Mouse (Mus musculus) hindbrain, embryonic 15.5 days (tissue): ENCODE measurements around the gene Apoa2. TPM values are rescaled to one million over a fixed set of nuclear protein-coding genes. Genes with fewer than 3 reads are reported as not detected.
"Not testable (repeated sequence)": the region's sequence is repeated elsewhere in the genome, so short reads cannot be mapped to it uniquely, and the experiment has no call there.

Experiments
- ATAC-seq: fragments of 200-750 bp; cut with Nextera tagmentation; 2 replicates; pipeline ENCODE4 v1.8.0; 2017; ENCODE audit warnings: low read depth, moderate number of reproducible peaks, moderate TSS enrichment; ENCODE audit not compliant: low FRiP score
- H3K27ac ChIP-seq: fragments of 300-500 bp; sonication (generic); replicated peaks from 2 replicates; pipeline ENCODE4 v1.5.1; 2015; ENCODE audit warnings: mild to moderate bottlenecking, inconsistent platforms
- H3K27me3 ChIP-seq: fragments of 300-500 bp; sonication (generic); 2 replicates; pipeline ENCODE4 v1.6.1; 2015; ENCODE audit warnings: control low read depth, inconsistent platforms
- H3K36me3 ChIP-seq: fragments of 300-500 bp; sonication (generic); 2 replicates; pipeline ENCODE4 v1.6.1; 2015; ENCODE audit warnings: control low read depth, inconsistent platforms
- H3K4me1 ChIP-seq: fragments of 300-500 bp; sonication (generic); replicated peaks from 2 replicates; pipeline ENCODE4 v1.6.1; 2015; ENCODE audit warnings: control low read depth, inconsistent platforms
- H3K4me2 ChIP-seq: fragments of 300-500 bp; sonication (generic); 2 replicates; pipeline ENCODE4 v1.6.1; 2015; ENCODE audit warnings: moderate library complexity, mild to moderate bottlenecking, inconsistent platforms
- H3K4me3 ChIP-seq: fragments of 300-500 bp; sonication (generic); 2 replicates; pipeline ENCODE4 v1.5.1; 2015; ENCODE audit warnings: mild to moderate bottlenecking, inconsistent platforms
- H3K9ac ChIP-seq: fragments of 300-500 bp; sonication (generic); 2 replicates; pipeline ENCODE4 v1.6.1; 2015; ENCODE audit warnings: inconsistent platforms
- H3K9me3 ChIP-seq: fragments of 300-500 bp; sonication (generic); 2 replicates; pipeline ENCODE4 v1.6.1; 2016; ENCODE audit warnings: control low read depth, inconsistent platforms
- WGBS: fragments of 180-500 bp; shearing (Covaris S2); methylation state at CpG from one replicate; pipeline ENCODE4 v1.1.7; 2015; 5-methylcytosine and 5-hydroxymethylcytosine counted together
- polyA plus RNA-seq: library from polyadenylated mRNA; unstranded; fragments of >200 nt; fragmentation: Nextera tagmentation; extraction: Ambion mirVana; gene quantifications from 2 replicates; pipeline ENCODE4 v1.2.1, GENCODE M21; 2015

Gene Apoa2
- polyA plus RNA-seq, 1 experiment from 2014 or later = 6.0 TPM

DNA sequence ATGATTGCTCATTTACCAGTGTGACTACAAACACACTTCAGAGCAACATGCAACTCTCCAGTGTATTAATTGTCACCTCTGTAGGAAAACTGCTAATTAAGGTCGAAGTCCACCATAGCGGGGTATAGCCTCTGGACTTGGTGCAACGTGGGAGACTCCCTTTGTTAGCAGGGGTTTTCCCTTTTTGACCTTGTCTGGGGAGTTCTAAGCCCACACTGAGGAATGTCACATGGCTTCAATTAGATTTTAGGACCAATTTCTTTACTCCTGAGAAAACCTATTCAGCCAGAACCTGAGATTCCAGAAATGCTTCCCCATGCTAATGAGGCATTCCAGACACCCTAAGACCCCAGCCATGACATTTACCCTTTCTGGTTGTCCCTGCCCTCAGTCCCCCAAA is 5.4 kb downstream of the Apoa2 start:
- no peaks in the 10 kb centered on the region for H3K27me3 ChIP-seq
- H3K36me3 ChIP-seq = peaks cover 15% of the 10 kb centered on the region
- H3K4me1 ChIP-seq = no peaks in the 10 kb centered on the region
- H3K4me3 ChIP-seq = no peak overlapping the region
- ATAC-seq = no peak
- H3K9ac ChIP-seq = no peak overlapping the region
- H3K4me2 ChIP-seq = no peak overlapping the region
- no peak overlapping the region for H3K27ac ChIP-seq
- WGBS = 65% methylated on average over 3 of the region's 3 CpGs
- H3K9me3 ChIP-seq = no peaks in the 10 kb centered on the region

DNA sequence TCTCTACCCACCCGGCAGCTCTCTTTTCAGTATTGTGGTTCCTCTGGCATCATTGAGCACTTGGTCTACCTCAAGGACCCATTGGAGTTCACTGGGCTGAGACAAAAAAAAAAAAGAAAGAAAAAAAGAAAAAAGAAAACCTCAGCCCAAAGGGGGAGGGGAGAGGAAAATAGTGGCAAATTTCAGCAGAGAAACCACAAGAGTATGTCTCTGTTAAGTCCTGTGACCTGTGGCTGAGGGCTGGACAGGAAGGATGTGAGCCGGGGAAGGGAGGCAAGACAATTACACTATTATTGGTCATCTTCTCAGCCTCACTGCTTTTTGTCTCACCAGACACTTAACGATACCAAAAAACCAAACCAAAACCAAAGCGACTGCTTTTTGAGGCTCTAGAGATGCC is 7.0 kb downstream of the Apoa2 start:
- no peaks in the 10 kb centered on the region for H3K4me1 ChIP-seq
- no peak overlapping the region for H3K9ac ChIP-seq
- 77% methylated on average over 4 of the region's 4 CpGs for WGBS
- H3K9me3 ChIP-seq = no peaks in the 10 kb centered on the region
- no peaks in the 10 kb centered on the region for H3K27me3 ChIP-seq
- peaks cover 29% of the 10 kb centered on the region for H3K36me3 ChIP-seq
- no peak for ATAC-seq
- H3K4me2 ChIP-seq = no peak overlapping the region
- no peak overlapping the region for H3K4me3 ChIP-seq
- H3K27ac ChIP-seq = no peak overlapping the region

DNA sequence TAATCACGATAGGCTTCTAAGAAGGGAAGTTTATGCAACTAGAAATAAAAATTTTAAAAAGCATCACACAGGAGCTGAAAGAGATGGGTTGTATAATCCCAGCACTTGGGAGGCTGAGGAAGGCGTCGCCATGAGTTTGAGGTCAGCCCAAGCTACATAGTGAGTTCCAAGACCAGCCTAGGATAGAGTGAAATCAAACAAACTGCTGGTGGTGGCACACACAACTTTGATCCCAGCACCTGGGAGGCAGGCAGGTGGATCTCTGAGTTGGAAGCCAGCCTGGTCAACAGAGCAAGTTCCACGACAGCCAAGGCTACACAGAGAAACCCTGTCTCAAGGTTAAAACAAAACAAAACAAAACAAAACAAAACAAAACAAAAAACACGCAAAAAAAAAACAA is 7.5 kb downstream of the Apoa2 start:
- Histone ChIP-seq H3K36me3 (peaks cover 34% of the 10 kb centered on the region), H3K9ac (no peak overlapping the region), H3K27me3 (no peaks in the 10 kb centered on the region), H3K4me3 (no peak overlapping the region), H3K4me1 (no peaks in the 10 kb centered on the region), H3K4me2 (no peak overlapping the region), H3K27ac (no peak overlapping the region), H3K9me3 (no peaks in the 10 kb centered on the region)
- 85% methylated on average over 5 of the region's 5 CpGs for WGBS
- ATAC-seq = no peak

DNA sequence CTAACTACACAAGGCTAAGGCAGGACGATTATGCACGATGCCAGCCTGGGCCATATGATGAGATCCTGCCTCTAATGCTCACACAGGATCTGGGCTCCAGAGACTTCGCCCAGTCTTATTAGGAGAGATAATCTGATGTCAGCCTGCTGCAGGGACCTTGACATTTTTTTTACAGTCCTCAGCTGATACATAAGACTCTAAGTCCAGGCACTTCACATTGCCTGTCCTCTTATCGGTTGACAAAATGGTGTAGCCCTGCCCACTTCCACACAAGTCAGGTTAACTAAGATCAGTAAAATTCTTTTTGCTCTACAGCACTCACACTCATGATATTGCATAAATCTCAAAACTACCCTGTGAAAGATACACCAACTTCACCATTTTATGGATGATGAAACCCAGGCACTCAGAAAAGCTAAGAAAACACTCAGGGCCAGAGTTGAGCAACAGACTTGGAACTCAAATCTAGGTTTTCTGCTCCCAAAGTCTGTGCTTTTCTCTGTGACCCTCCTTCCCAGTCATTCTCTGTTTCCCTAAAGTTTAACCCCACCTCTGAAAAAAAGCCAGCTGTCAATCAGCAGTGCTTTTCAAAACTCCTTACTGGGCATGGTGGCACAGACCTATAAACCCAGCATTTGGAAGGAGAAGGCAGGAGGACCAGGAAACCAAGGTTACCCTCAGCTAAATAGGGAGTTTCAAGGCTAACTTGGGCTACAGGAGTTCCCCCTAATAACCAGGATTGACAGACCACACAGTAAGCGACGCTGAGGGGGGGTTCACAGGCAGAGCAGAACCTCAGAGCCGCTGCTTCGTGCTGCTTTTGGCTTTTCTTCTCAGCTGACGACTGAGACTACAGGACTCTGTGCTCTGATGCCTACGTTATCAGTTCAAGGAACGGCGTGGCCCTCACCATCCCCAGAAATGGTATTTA is 8.2 kb downstream of the Apoa2 start:
- H3K27ac ChIP-seq = no peak overlapping the region
- ATAC-seq = no peak
- no peak overlapping the region for H3K9ac ChIP-seq
- no peaks in the 10 kb centered on the region for H3K9me3 ChIP-seq
- H3K4me2 ChIP-seq = no peak overlapping the region
- H3K27me3 ChIP-seq = no peaks in the 10 kb centered on the region
- peaks cover 41% of the 10 kb centered on the region for H3K36me3 ChIP-seq
- H3K4me3 ChIP-seq = no peak overlapping the region
- 90% methylated on average over 12 of the region's 12 CpGs for WGBS
- H3K4me1 ChIP-seq = no peaks in the 10 kb centered on the region

DNA sequence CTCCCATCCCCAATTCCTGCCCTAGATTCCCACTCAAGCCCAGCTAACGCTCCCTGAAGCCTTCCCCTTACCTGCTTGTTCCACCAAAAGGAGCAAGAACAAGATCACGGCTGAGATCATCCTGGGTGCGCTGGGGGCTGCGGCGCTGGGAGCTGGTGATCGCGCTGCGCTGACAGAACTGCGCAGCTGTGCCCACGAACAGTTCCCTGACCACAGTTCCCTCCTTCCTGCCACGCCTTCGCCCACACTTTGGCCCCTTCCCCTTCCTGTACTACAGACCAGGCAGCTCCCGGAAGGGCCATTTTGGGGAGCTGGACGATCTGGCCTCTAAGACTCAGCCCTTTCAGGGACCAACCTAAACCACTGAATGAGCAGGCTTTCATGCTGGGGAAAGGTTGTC is 9.3 kb downstream of the Apoa2 start, which contains the start of gene Fcer1g:
Gene Fcer1g (minus strand): TSS at position 240 of the 400 bp plus-strand sequence.
- 91% methylated on average over 14 of the region's 14 CpGs for WGBS
- no peak for ATAC-seq
- no peak within 1 kb of the TSS for H3K9ac ChIP-seq
- H3K27me3 ChIP-seq = no peaks in the 10 kb centered on the region
- H3K27ac ChIP-seq = no peak within 1 kb of the TSS
- no peak within 1 kb of the TSS for H3K4me2 ChIP-seq
- H3K4me3 ChIP-seq = no peak within 1 kb of the TSS
- H3K36me3 ChIP-seq = peaks cover 52% of the 10 kb centered on the region
- H3K9me3 ChIP-seq = no peaks in the 10 kb centered on the region
- no peaks in the 10 kb centered on the region for H3K4me1 ChIP-seq

DNA sequence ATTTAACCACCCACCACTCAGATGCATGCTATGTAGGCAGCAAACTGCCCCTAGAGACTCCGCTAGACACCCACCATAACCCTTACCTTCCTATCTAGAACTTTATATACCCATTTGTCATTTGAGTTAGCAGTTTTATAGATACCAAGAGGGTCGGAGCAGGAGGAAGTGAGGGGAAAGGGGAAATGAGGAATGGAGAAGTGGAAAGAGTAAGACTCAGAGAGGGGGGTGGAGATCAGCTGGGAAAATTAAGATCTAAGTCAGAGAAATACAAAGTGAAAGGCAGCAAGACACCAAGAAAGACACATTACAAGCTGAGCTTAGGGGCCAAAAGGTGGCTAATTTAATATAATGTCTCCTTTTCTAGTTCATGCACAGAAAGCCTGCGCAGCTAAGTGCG is 9.7 kb downstream of the Apoa2 start:
- no peaks in the 10 kb centered on the region for H3K9me3 ChIP-seq
- H3K4me2 ChIP-seq = no peak overlapping the region
- no peak overlapping the region for H3K4me3 ChIP-seq
- H3K27me3 ChIP-seq = no peaks in the 10 kb centered on the region
- no peaks in the 10 kb centered on the region for H3K4me1 ChIP-seq
- 97% methylated on average over 4 of the region's 4 CpGs for WGBS
- ATAC-seq = no peak
- H3K9ac ChIP-seq = no peak overlapping the region
- H3K36me3 ChIP-seq = peaks cover 55% of the 10 kb centered on the region
- no peak overlapping the region for H3K27ac ChIP-seq

DNA sequence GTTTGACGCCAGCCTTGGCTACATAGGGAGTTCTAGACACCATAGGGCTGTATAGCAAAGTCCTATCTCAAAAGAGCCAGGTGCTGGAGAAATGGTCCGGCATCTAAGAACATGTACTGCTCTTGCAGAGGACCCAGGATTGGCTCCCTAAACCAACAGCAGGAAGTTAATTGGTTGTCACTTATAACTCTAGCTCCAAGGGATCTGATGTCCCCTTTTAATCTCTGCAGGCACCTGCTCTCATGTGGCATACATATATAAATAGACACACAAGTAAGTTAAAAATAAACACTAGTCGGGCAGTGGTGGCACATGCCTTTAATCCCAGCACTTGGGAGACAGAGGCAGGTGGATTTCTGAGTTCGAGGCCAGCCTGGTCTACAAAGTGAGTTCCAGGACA is 10.9 kb downstream of the Apoa2 start:
- Histone ChIP-seq H3K36me3 (peaks cover 67% of the 10 kb centered on the region), H3K9me3 (no peaks in the 10 kb centered on the region), H3K4me3 (no peak overlapping the region), H3K4me1 (no peaks in the 10 kb centered on the region), H3K4me2 (no peak overlapping the region), H3K27ac (no peak overlapping the region), H3K9ac (no peak overlapping the region), H3K27me3 (no peaks in the 10 kb centered on the region)
- no peak for ATAC-seq
- 96% methylated on average over 4 of the region's 4 CpGs for WGBS

DNA sequence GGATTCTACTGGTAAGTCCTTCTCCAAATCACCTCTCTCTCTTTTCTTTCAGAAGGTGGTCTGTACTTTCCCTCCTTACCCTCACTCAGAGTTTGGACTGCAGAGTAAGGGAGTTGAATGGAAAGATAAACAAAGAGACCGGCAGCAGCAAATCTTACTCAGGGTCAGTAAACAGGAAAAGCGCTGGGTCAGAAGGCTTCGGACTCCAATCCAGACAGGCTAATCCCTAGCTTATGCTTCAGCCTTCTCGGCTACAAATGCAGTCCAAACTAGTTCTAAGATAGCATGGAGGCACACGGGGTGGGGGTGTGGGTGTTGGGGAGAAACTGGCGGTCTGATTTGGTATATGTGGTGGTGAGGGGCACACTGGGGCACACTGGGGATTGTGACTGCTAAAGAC is 12.6 kb downstream of the Apoa2 start:
- H3K4me1 ChIP-seq = no peaks in the 10 kb centered on the region
- H3K36me3 ChIP-seq = peaks cover 79% of the 10 kb centered on the region
- no peak overlapping the region for H3K9ac ChIP-seq
- no peaks in the 10 kb centered on the region for H3K9me3 ChIP-seq
- H3K4me3 ChIP-seq = no peak overlapping the region
- no peak overlapping the region for H3K4me2 ChIP-seq
- H3K27ac ChIP-seq = no peak overlapping the region
- 90% methylated on average over 6 of the region's 6 CpGs for WGBS
- ATAC-seq = no peak
- H3K27me3 ChIP-seq = no peaks in the 10 kb centered on the region

DNA sequence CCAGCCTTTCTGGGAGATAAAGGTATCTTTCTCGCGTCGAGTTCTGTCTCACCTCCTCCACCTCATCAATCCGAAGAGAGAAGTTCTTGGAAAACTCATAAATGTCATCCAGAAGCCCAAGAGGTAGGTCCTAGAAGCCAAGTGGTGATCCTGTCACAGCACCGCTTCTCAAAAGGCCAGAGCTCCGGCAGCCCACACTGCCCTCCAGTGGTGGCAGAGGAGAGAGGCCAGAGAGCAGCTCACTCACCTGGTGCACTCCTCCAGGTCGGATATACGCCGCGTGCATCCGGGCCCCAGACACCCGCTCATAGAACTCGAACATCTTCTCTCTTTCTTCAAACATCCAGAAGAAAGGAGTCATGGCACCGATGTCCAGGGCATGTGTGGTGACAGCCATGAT is 13.6 kb downstream of the Apoa2 start:
- no peaks in the 10 kb centered on the region for H3K27me3 ChIP-seq
- H3K9ac ChIP-seq = no peak overlapping the region
- 76% methylated on average over 14 of the region's 14 CpGs for WGBS
- H3K27ac ChIP-seq = no peak overlapping the region
- peaks cover 83% of the 10 kb centered on the region for H3K36me3 ChIP-seq
- H3K4me2 ChIP-seq = no peak overlapping the region
- no peaks in the 10 kb centered on the region for H3K4me1 ChIP-seq
- ATAC-seq = no peak
- H3K9me3 ChIP-seq = no peaks in the 10 kb centered on the region
- no peak overlapping the region for H3K4me3 ChIP-seq

DNA sequence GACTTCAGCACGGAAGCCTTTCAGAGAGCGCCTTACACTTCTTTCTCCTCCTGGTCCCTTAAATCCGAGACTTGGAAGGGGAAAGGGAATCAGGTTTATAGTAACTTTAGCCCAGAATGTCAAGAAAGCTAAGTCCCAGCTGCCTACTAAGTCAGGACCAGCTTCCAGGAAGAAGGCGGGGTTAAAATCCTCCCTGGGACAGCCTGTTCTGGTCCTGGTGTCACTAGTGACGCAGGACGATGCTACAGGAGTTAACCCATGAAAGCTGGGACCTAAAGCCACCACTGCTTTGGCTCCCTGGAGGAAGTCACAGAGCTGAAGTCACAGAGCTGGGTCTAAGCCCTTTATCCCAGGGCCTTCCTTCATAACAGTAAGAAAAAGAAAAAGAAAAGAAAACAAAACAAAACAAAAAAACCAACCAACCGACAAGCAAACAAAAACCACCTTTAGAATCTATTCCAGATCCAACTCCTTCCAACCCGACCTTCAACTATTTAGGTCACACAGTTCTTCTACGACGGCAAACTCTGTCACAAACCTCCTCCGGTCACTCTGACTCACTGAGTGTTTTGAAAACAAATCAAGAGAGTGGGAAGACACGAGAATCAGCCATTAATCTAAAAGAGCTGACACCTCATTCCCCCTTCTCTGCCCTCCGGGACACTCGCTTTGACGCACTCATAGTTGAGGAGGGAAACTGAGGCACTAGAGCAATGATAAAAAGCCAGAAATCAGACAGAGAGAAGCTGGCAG is 15.3 kb downstream of the Apoa2 start:
- no peak for ATAC-seq
- Histone ChIP-seq H3K27me3 (no peaks in the 10 kb centered on the region), H3K9ac (no peak overlapping the region), H3K27ac (no peak overlapping the region), H3K36me3 (peaks cover 82% of the 10 kb centered on the region), H3K9me3 (no peaks in the 10 kb centered on the region), H3K4me2 (no peak overlapping the region), H3K4me3 (no peak overlapping the region), H3K4me1 (0 out of 2 replicates have a peak, but pooled peaks cover 6% of the 10 kb centered on the region)
- 79% methylated on average over 15 of the region's 15 CpGs for WGBS

DNA sequence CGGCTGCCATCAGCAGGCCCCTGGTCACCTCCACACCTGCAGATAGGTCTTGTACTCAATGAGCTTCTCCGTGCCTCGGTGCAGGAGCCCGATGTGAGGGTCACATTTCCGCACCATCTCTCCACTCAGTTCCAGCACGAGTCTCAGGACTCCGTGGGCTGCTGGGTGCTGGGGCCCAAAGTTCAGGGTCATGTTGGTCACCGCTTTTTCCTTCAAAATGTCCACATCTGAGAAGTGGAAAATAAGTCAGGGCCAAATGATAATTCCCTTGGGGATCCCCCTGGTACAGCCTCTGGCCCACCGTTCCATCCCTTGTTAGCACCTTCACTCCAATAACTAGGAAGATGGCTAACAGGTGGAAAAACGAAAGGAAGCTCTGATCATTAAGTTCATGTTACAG is 16.1 kb downstream of the Apoa2 start:
- peaks cover 79% of the 10 kb centered on the region for H3K36me3 ChIP-seq

DNA sequence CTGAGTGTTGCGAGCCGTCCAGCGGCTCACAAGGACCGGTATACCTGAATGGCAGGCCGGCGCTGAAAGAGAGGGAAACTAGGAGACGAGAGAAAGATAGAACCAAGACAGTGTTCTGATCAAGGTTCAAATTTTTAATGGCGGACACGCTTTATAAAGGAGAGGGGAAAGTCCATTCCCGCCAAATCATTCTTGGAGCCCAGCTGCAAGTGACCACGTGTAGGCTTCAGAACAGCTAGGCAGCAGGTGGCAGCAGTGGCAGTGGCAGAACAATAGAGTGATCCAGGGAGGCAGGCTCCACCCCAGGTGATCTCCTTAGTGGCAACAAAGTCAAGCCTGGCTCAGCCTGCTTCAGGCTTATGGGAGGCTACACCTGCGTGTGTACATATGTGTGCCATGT is 17.1 kb downstream of the Apoa2 start:
- Histone ChIP-seq H3K36me3 (peaks cover 70% of the 10 kb centered on the region), H3K4me1 (peaks cover 17% of the 10 kb centered on the region)
- H3K9me3 ChIP-seq, ATAC-seq, H3K27me3 ChIP-seq, H3K9ac ChIP-seq, H3K4me3 ChIP-seq, H3K27ac ChIP-seq, H3K4me2 ChIP-seq: not testable (repeated sequence)
- 84% methylated on average over 12 of the region's 12 CpGs for WGBS

More for the DNA sequence above, 16.1 kb downstream of the Apoa2 start:
- Histone ChIP-seq H3K4me1 (peaks cover 12% of the 10 kb centered on the region), H3K9ac (no peak overlapping the region), H3K9me3 (no peaks in the 10 kb centered on the region), H3K27ac (no peak overlapping the region), H3K27me3 (no peaks in the 10 kb centered on the region), H3K4me3 (no peak overlapping the region), H3K4me2 (no peak overlapping the region)
- 95% methylated on average over 10 of the region's 10 CpGs for WGBS
- no peak for ATAC-seq
